Mouse (Mus musculus) myocyte (in vitro differentiated cells): ENCODE measurements around the gene Pde4d.

Experiments used
- CEBPB ChIP-seq: IDR thresholded peaks from 2 replicates; pipeline ENCODE4 v1.6.1; 2011; ENCODE audit warnings: mild to moderate bottlenecking, moderate library complexity; ENCODE audit not compliant: poor library complexity, insufficient read depth, severe bottlenecking
- E2F4 ChIP-seq: IDR thresholded peaks from one replicate; pipeline ENCODE4 v1.6.1; 2011; ENCODE audit warnings: mild to moderate bottlenecking, control low read depth, moderate library complexity; ENCODE audit not compliant: insufficient read depth
- MAX ChIP-seq: IDR thresholded peaks from one replicate; pipeline ENCODE4 v1.6.1; 2011; ENCODE audit warnings: low read depth, mild to moderate bottlenecking, control low read depth
- MYOD1 ChIP-seq, 3 experiments: IDR thresholded peaks; one replicate each; pipeline ENCODE4 v1.6.1; 2011; ENCODE audit warnings: control low read depth in 2 of 3, low read depth in 2 of 3, mild to moderate bottlenecking in 2 of 3, moderate library complexity in 1 of 3; ENCODE audit not compliant: insufficient read length in 2 of 3, control insufficient read depth in 1 of 3
- MYOG ChIP-seq, 3 experiments: IDR thresholded peaks; one replicate each; pipeline ENCODE4 v1.6.1; 2011; ENCODE audit warnings: control low read depth in 2 of 3, low read depth in 2 of 3, mild to moderate bottlenecking in 2 of 3; ENCODE audit not compliant: insufficient read length in 2 of 3, control insufficient read depth in 1 of 3, insufficient read depth in 1 of 3
- POLR2A ChIP-seq: IDR thresholded peaks from one replicate; pipeline ENCODE4 v1.6.1; 2011; ENCODE audit warnings: low read depth, mild to moderate bottlenecking, control low read depth, moderate library complexity; ENCODE audit not compliant: insufficient read length
- POLR2AphosphoS2 ChIP-seq: IDR thresholded peaks from one replicate; pipeline ENCODE4 v1.6.1; 2011; ENCODE audit warnings: low read depth, control low read depth; ENCODE audit not compliant: insufficient read length
- TCF3 ChIP-seq: IDR thresholded peaks from one replicate; pipeline ENCODE4 v1.6.1; 2011; ENCODE audit warnings: low read depth, control low read depth; ENCODE audit not compliant: insufficient read length
- USF1 ChIP-seq: IDR thresholded peaks from one replicate; pipeline ENCODE4 v1.6.1; 2011; ENCODE audit warnings: low read depth, mild to moderate bottlenecking, control low read depth, moderate library complexity

DNA sequence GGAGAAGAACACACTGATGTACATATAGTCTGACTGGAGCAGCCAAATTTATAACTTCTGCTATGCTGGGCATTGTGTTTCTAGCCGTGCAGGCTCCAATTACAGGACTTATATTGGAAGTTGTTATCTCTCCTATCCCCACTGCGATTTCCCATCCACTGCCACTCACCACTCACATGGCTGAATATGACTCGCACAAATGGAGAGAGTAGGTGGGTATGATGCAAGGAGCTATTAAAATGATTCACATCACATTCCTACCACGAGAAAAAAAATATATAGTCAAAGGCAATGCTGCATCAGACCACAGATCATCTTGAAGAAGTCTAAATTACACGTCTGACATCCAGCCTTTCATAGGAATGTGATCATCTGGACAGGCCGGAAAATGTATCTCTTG, 725.5 kb downstream of the Pde4d start:
- TF ChIP-seq CEBPB, result peak; percentile 82
- TF ChIP-seq POLR2AphosphoS2, result no peak
- no peak for TF ChIP-seq POLR2A
- TF ChIP-seq MYOD1 (IDR thresholded peaks at IDR 0.05; ENCODE audit: control insufficient read depth in 1 of 3, insufficient read length in 2 of 3, low read depth in 2 of 3), result no peak
- TF ChIP-seq MYOG (IDR thresholded peaks at IDR 0.05; ENCODE audit: control insufficient read depth in 1 of 3, insufficient read depth in 1 of 3, insufficient read length in 2 of 3, low read depth in 2 of 3), result no peak
- TF ChIP-seq E2F4, result no peak
- TF ChIP-seq USF1, result no peak
- no peak for TF ChIP-seq TCF3
- no peak for TF ChIP-seq MAX
